Mouse (Mus musculus): ENCODE measurements around the gene Cdc42ep4. TPM values are rescaled to one million over a fixed set of nuclear protein-coding genes. Genes with fewer than 3 reads are reported as not detected.

The Cdc42ep4 gene
- polyA plus RNA-seq, 1 experiment: 9.5 TPM

- no peak for TF ChIP-seq POLR2A (IDR thresholded peaks at IDR 0.05; ENCODE audit: borderline replicate concordance, control insufficient read depth, low read depth, low read length)
- no peak for TF ChIP-seq CTCF (IDR thresholded peaks at IDR 0.05; ENCODE audit: control insufficient read depth, insufficient read depth, low read length)
- WGBS: 95% methylated on average over 2 of the region's 2 CpGs
- H3K27ac ChIP-seq (ENCODE audit: control insufficient read depth, insufficient read depth, low read depth, low read length, poor library complexity): no peak overlapping the region
- H3K4me3 ChIP-seq (replicated peaks; ENCODE audit: control insufficient read depth, low read depth, low read length): no peak overlapping the region
- peaks cover 5% of the 10 kb centered on the region for H3K4me1 ChIP-seq (ENCODE audit: control insufficient read depth, insufficient read depth, low read length)
These were observed 30.8 kb upstream of the Cdc42ep4 start for GRCm38 (mm10) chr11:113782496-113782895.

DNA sequence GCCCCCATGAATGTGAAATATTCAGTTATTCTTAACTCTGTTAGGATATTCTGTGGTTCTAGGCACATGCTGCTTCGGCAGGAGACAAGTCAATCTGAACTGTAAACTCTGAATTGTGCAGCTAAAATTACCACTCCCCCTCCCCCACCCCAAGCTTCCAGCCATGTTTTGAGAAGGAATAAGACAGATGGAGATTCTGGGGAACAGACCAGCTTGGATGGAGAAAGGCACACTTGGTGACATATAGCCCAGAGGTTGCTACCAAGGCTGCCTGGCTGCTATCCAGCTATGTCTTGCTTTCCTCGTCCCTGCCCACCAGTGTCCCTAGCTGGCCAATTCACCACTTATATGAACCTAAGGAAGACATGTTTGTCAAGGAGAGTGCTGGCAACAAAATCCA lies 30.3 kb upstream of the Cdc42ep4 start:
- TF ChIP-seq CTCF (IDR thresholded peaks at IDR 0.05; ENCODE audit: control insufficient read depth, insufficient read depth, low read length) (no peak), POLR2A (IDR thresholded peaks at IDR 0.05; ENCODE audit: borderline replicate concordance, control insufficient read depth, low read depth, low read length) (no peak)
- H3K4me1 ChIP-seq (ENCODE audit: control insufficient read depth, insufficient read depth, low read length): peaks cover 7% of the 10 kb centered on the region
- no peak overlapping the region for H3K27ac ChIP-seq (ENCODE audit: control insufficient read depth, insufficient read depth, low read depth, low read length, poor library complexity)
- no peak overlapping the region for H3K4me3 ChIP-seq (replicated peaks; ENCODE audit: control insufficient read depth, low read depth, low read length)
- WGBS: 64% methylated on average over 2 of the region's 2 CpGs

DNA sequence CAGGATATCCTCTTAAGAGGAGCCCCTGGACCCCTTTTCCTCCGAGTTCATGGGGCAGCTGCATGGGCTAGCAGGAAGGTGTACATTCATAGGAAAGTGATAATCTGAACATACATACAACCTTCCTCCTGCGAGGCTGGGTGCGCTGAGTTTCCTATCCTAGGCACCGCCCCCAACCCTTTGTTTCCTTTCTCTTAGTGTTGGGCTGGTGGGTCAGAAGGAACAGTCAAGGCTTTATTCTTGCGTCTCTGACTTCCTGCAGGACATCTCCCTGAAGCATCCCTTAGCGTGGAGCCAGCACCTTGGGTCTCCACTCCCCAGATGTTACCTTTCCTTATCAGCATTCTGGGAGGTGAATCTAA lies 28.0 kb upstream of the Cdc42ep4 start:
- no peak for TF ChIP-seq CTCF (IDR thresholded peaks at IDR 0.05; ENCODE audit: control insufficient read depth, insufficient read depth, low read length)
- no peak for TF ChIP-seq POLR2A (IDR thresholded peaks at IDR 0.05; ENCODE audit: borderline replicate concordance, control insufficient read depth, low read depth, low read length)
- Histone ChIP-seq H3K4me3 (replicated peaks; ENCODE audit: control insufficient read depth, low read depth, low read length) (no peak overlapping the region), H3K27ac (ENCODE audit: control insufficient read depth, insufficient read depth, low read depth, low read length, poor library complexity) (no peak overlapping the region), H3K4me1 (ENCODE audit: control insufficient read depth, insufficient read depth, low read length) (peaks cover 7% of the 10 kb centered on the region)
- WGBS: 9% methylated on average over 6 of the region's 6 CpGs

DNA sequence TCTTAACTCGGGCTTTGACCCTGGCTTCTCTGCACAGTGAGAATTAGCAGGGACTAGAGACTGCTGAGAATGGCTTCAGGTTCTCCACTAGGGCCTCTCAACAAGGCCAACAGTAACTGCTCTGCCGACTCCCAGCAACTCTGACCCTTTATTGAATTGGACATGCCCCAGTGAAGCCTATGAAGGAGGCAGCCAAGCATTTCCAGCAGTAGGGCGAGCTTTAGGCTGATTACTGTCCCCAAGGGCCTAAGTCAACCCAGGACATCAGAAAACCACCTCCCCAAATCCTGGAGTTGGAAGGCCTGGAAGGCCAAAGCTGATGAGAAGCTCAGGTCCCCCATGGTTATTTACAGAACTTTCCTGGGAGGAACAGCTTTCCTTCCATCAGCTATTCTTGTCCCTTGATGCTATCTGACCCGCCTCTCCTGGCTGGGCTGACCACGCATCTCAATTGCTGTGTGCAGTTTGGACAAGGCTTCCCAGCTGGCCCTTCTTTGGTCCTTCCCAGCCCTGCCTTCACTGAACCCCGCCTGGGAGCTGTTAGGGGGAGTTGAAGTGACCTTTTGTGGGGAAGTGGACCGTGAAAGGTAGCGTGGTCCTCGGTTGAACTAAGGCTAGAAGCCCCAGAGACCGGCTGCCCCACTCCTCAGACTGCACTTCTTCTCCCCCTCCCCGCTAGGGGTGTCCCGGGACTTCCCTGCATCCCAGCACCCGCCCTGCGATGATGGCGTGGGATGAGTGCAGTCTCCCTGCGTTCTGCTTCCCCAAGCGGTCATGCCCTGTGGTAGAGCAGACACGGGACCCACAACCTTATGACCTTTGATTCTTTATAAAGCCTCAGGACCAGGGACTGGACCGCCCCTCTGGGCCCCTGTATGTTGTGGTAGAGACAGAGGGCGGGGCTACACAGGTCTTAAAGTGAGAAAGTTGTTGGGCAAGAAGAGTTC lies 27.3 kb upstream of the Cdc42ep4 start:
- Histone ChIP-seq H3K4me1 (ENCODE audit: control insufficient read depth, insufficient read depth, low read length) (peaks cover 7% of the 10 kb centered on the region), H3K27ac (ENCODE audit: control insufficient read depth, insufficient read depth, low read depth, low read length, poor library complexity) (no peak overlapping the region), H3K4me3 (replicated peaks; ENCODE audit: control insufficient read depth, low read depth, low read length) (no peak overlapping the region)
- TF ChIP-seq CTCF (IDR thresholded peaks at IDR 0.05; ENCODE audit: control insufficient read depth, insufficient read depth, low read length) (no peak), POLR2A (IDR thresholded peaks at IDR 0.05; ENCODE audit: borderline replicate concordance, control insufficient read depth, low read depth, low read length) (no peak)
- 68% methylated on average over 20 of the region's 20 CpGs for WGBS

DNA sequence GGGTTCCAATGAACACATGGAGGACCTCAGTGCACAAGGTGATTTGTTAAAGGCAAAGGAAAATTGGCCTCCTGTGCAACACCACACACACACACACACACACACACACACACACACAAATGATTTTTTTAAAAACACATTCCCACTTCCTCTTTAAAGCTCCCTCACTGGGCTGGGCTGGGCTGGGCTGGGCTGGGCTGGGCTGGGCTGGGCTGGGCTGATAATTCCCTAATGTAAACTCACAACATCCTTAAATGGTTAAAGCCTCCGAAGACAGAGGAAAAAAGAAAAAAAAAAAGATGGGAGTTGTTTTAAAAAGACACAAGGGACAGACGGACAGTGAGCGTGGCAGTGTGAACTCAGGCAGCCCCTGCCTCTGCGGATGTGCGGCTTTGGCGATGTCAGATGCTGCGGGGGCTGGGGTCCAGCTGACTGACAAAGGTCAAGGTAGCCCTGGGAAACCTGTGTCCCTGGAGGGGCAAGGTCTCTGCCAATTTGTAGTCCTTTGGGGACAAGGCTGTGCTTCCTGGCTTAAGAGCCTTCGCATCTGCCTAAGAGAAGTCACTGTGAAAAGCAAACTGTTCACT lies 26.3 kb upstream of the Cdc42ep4 start:
- peak overlapping the region; percentile 54 for H3K27ac ChIP-seq (ENCODE audit: control insufficient read depth, insufficient read depth, low read depth, low read length, poor library complexity)
- H3K4me1 ChIP-seq (ENCODE audit: control insufficient read depth, insufficient read depth, low read length): peaks cover 7% of the 10 kb centered on the region
- TF ChIP-seq CTCF (IDR thresholded peaks at IDR 0.05; ENCODE audit: control insufficient read depth, insufficient read depth, low read length) (no peak), POLR2A (IDR thresholded peaks at IDR 0.05; ENCODE audit: borderline replicate concordance, control insufficient read depth, low read depth, low read length) (no peak)
- H3K4me3 ChIP-seq (replicated peaks; ENCODE audit: control insufficient read depth, low read depth, low read length): no peak overlapping the region
- WGBS: 48% methylated on average over 8 of the region's 8 CpGs

GRCm38 (mm10) chr11:113776851-113777511 lies 25.3 kb upstream of the Cdc42ep4 start:
- 65% methylated on average over 14 of the region's 14 CpGs for WGBS
- H3K27ac ChIP-seq (ENCODE audit: control insufficient read depth, insufficient read depth, low read depth, low read length, poor library complexity): peak overlapping the region; percentile 54
- peaks cover 7% of the 10 kb centered on the region for H3K4me1 ChIP-seq (ENCODE audit: control insufficient read depth, insufficient read depth, low read length)
- TF ChIP-seq CTCF (IDR thresholded peaks at IDR 0.05; ENCODE audit: control insufficient read depth, insufficient read depth, low read length): no peak
- no peak for TF ChIP-seq POLR2A (IDR thresholded peaks at IDR 0.05; ENCODE audit: borderline replicate concordance, control insufficient read depth, low read depth, low read length)
- H3K4me3 ChIP-seq (replicated peaks; ENCODE audit: control insufficient read depth, low read depth, low read length): no peak overlapping the region

GRCm38 (mm10) chr11:113774773-113775172 lies 23.1 kb upstream of the Cdc42ep4 start:
- no peak for TF ChIP-seq POLR2A (IDR thresholded peaks at IDR 0.05; ENCODE audit: borderline replicate concordance, control insufficient read depth, low read depth, low read length)
- no peak for TF ChIP-seq CTCF (IDR thresholded peaks at IDR 0.05; ENCODE audit: control insufficient read depth, insufficient read depth, low read length)
- Histone ChIP-seq H3K4me1 (ENCODE audit: control insufficient read depth, insufficient read depth, low read length) (peaks cover 7% of the 10 kb centered on the region), H3K4me3 (replicated peaks; ENCODE audit: control insufficient read depth, low read depth, low read length) (no peak overlapping the region), H3K27ac (ENCODE audit: control insufficient read depth, insufficient read depth, low read depth, low read length, poor library complexity) (no peak overlapping the region)
- 90% methylated on average over 3 of the region's 3 CpGs for WGBS

- no peak for TF ChIP-seq POLR2A (IDR thresholded peaks at IDR 0.05; ENCODE audit: borderline replicate concordance, control insufficient read depth, low read depth, low read length)
- no peak for TF ChIP-seq CTCF (IDR thresholded peaks at IDR 0.05; ENCODE audit: control insufficient read depth, insufficient read depth, low read length)
- no peak overlapping the region for H3K27ac ChIP-seq (ENCODE audit: control insufficient read depth, insufficient read depth, low read depth, low read length, poor library complexity)
- 81% methylated on average over 5 of the region's 5 CpGs for WGBS
- H3K4me1 ChIP-seq (ENCODE audit: control insufficient read depth, insufficient read depth, low read length): peaks cover 5% of the 10 kb centered on the region
- H3K4me3 ChIP-seq (replicated peaks; ENCODE audit: control insufficient read depth, low read depth, low read length): no peak overlapping the region
These were observed 21.5 kb upstream of the Cdc42ep4 start for GRCm38 (mm10) chr11:113773191-113773590.

Measured in bone marrow, adult 2 months (tissue).